15 mouse cellular contexts compared by ENCODE assay signal in the genomic region with DNA sequence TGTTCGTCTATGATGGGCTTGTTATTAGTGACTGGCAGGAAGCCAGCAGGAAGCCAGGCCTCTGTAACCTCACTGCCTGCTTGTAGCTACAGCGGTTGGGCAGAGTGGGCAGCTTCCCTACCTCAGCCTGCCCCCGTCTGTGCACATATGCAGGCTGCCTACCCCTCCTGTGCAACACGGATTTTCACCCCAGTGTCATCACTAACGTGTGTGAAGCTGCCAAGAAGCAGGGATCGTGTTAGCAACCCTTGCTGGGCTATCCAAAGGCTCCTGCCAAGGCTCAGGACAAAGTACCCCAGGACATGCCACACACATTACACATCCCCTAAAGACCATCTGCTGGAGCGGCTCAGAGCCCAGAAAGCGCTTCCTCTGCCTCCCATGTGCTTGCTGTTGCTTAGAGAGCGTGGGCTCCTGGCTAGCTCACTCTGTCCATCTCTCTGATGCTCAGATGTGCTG. TPM values are rescaled to one million over a fixed set of nuclear protein-coding genes. Genes with fewer than 3 reads are reported as not detected.
DNase-seq lines count a peak whose midpoint lies in the region; ATAC-seq lines count a peak whose summit lies in the region.
"Had no signal": no experiment of that assay in that cellular context is flagged by ENCODE, and none has a peak within 500 bp of the region (broad histone marks: within the 10 kb centered on the region; RNA-seq: fewer than 3 reads in every experiment).

No protein-coding gene starts in this region.

- H3K4me1 ChIP-seq in midbrain, embryonic 11.5 days (ENCODE audit: control insufficient read depth, insufficient read depth, low read length), result no peaks in the 10 kb centered on the region
- H3K4me1 ChIP-seq in midbrain, embryonic 10.5 days, result no peaks in the 10 kb centered on the region
- no peaks in the 10 kb centered on the region for H3K4me1 ChIP-seq in kidney, embryonic 15.5 days
- H3K4me1 ChIP-seq: neural tube, embryonic 13.5 days had no signal

- no peaks in the 10 kb centered on the region for H3K9me3 ChIP-seq in midbrain, embryonic 11.5 days (ENCODE audit: control insufficient read depth, low read length)
- no peaks in the 10 kb centered on the region for H3K9me3 ChIP-seq in midbrain, embryonic 10.5 days (replicated peaks)
- no peaks in the 10 kb centered on the region for H3K9me3 ChIP-seq in kidney, embryonic 15.5 days (replicated peaks)
- H3K9me3 ChIP-seq: G1E; neural tube, embryonic 13.5 days had no signal

- no peak overlapping the region for H3K27ac ChIP-seq in midbrain, embryonic 11.5 days (ENCODE audit: low read depth, low read length)
- no peak overlapping the region for H3K27ac ChIP-seq in midbrain, embryonic 10.5 days (replicated peaks)
- no peak overlapping the region for H3K27ac ChIP-seq in kidney, embryonic 15.5 days
- H3K27ac ChIP-seq: neural tube, embryonic 13.5 days had no signal

- peak; percentile 6 for DNase-seq in midbrain, embryonic 11.5 days (ENCODE audit: low spot score, missing footprints)
- no peak for DNase-seq in midbrain, embryonic 10.5 days (ENCODE audit: low spot score)
- DNase-seq in cerebellum, adult 9-10 months, result peak; percentile 89
- peak; percentile 59 to 74 for DNase-seq in layer of hippocampus, adult 18-20 months (ENCODE audit: low spot score in 2 of 2)
- DNase-seq in right cerebral cortex, postnatal 14 days, result peak; percentile 17
- DNase-seq in lung, postnatal 25 days (ENCODE audit: low spot score), result no peak
- DNase-seq in urinary bladder, postnatal 14 days (ENCODE audit: low spot score), result no peak
- DNase-seq: gastrocnemius, postnatal 25 days; lung, postnatal 36 days had no signal

- H3K4me3 ChIP-seq in midbrain, embryonic 11.5 days (ENCODE audit: low read depth, low read length), result no peak overlapping the region
- no peak overlapping the region for H3K4me3 ChIP-seq in midbrain, embryonic 10.5 days
- no peak overlapping the region for H3K4me3 ChIP-seq in kidney, embryonic 15.5 days (replicated peaks)
- H3K4me3 ChIP-seq: neural tube, embryonic 13.5 days had no signal

- H3K36me3 ChIP-seq in midbrain, embryonic 11.5 days (ENCODE audit: control insufficient read depth, insufficient read depth, low read length), result peaks cover 4% of the 10 kb centered on the region; the same call in 1 of the 2 replicates
- H3K36me3 ChIP-seq in midbrain, embryonic 10.5 days, result peaks cover 61% of the 10 kb centered on the region
- H3K36me3 ChIP-seq in kidney, embryonic 15.5 days, result peaks cover 35% of the 10 kb centered on the region

- no peak for ATAC-seq in midbrain, embryonic 11.5 days (ENCODE audit: low FRiP score)
- ATAC-seq in kidney, embryonic 15.5 days (replicated peaks; ENCODE audit: low FRiP score), result no peak

- no peak overlapping the region for H3K9ac ChIP-seq in midbrain, embryonic 11.5 days (ENCODE audit: low read length)
- H3K9ac ChIP-seq in kidney, embryonic 15.5 days, result no peak overlapping the region
- H3K9ac ChIP-seq: neural tube, embryonic 13.5 days had no signal

- H3K27me3 ChIP-seq in midbrain, embryonic 11.5 days (ENCODE audit: control insufficient read depth, insufficient read depth, low read length), result no peaks in the 10 kb centered on the region
- H3K27me3 ChIP-seq in midbrain, embryonic 10.5 days (ENCODE audit: low read depth, poor library complexity, severe bottlenecking), result no peaks in the 10 kb centered on the region
- no peaks in the 10 kb centered on the region for H3K27me3 ChIP-seq in kidney, embryonic 15.5 days
- H3K27me3 ChIP-seq: neural tube, embryonic 13.5 days had no signal

- WGBS in midbrain, embryonic 11.5 days, result 86% methylated on average over 9 of the region's 9 CpGs
- WGBS in midbrain, embryonic 10.5 days, result 89% methylated on average over 9 of the region's 9 CpGs
- 80% methylated on average over 9 of the region's 9 CpGs for WGBS in kidney, embryonic 15.5 days

- H3K4me2 ChIP-seq in midbrain, embryonic 11.5 days, result no peak overlapping the region
- no peak overlapping the region for H3K4me2 ChIP-seq in kidney, embryonic 15.5 days
- H3K4me2 ChIP-seq: neural tube, embryonic 13.5 days had no signal

RNA-seq across cellular contexts. Expression of a gene that starts 13.7 kb away (rescaled TPM):
- polyA plus RNA-seq in midbrain, embryonic 11.5 days (2014; fragmentation: Nextera tagmentation; extraction: Ambion mirVana), result 87.3 and 91.8 TPM in 2 replicates
- 73.5 and 81.5 TPM in 2 replicates for polyA plus RNA-seq in midbrain, embryonic 10.5 days (2016; fragmentation: Nextera tagmentation; extraction: Ambion mirVana)
- 10 to 100 TPM; 56.0 to 56.9 TPM for total RNA-seq in layer of hippocampus, adult 18-20 months (2021)
- 45.1 and 50.3 TPM in 2 replicates for polyA plus RNA-seq in kidney, embryonic 15.5 days (2015; fragmentation: Nextera tagmentation; extraction: Ambion mirVana)

RNA-seq across cellular contexts. Expression of a gene that starts 35.6 kb away (rescaled TPM):
- 0.08 TPM in 1 of 2 replicates, not detected in the other for polyA plus RNA-seq in midbrain, embryonic 11.5 days (2014; fragmentation: Nextera tagmentation; extraction: Ambion mirVana)
- 0.09 TPM in 1 of 2 replicates, not detected in the other for polyA plus RNA-seq in midbrain, embryonic 10.5 days (2016; fragmentation: Nextera tagmentation; extraction: Ambion mirVana)
- not detected for total RNA-seq in layer of hippocampus, adult 18-20 months (2021)
- 0.17 and 0.80 TPM in 2 replicates for polyA plus RNA-seq in kidney, embryonic 15.5 days (2015; fragmentation: Nextera tagmentation; extraction: Ambion mirVana)
- total RNA-seq: adrenal gland, postnatal 4 days; gastrocnemius, postnatal 25 days had no signal
- polyA plus RNA-seq: embryonic facial prominence, embryonic 14.5 days; G1E had no signal

RNA-seq across cellular contexts. Expression of a gene that starts 44.8 kb away (rescaled TPM):
- 2.2 and 3.6 TPM in 2 replicates for polyA plus RNA-seq in midbrain, embryonic 11.5 days (2014; fragmentation: Nextera tagmentation; extraction: Ambion mirVana)
- polyA plus RNA-seq in midbrain, embryonic 10.5 days (2016; fragmentation: Nextera tagmentation; extraction: Ambion mirVana), result 3.5 and 4.1 TPM in 2 replicates
- 1 to 10 TPM in 1 of 2 experiments, under 1 TPM in 1; 0.89 to 1.1 TPM for total RNA-seq in layer of hippocampus, adult 18-20 months (2021)
- not detected in 2 replicates for polyA plus RNA-seq in kidney, embryonic 15.5 days (2015; fragmentation: Nextera tagmentation; extraction: Ambion mirVana)
- total RNA-seq: adrenal gland, postnatal 4 days; G1E had no signal
- polyA plus RNA-seq: G1E; intestine, embryonic 14.5 days had no signal

Comparison
In these comparisons a context has a peak if more than half of its experiments do, and no peak if none do; other contexts are left out.
1. DNase-seq: peak in midbrain, embryonic 11.5 days (single experiment), cerebellum, adult 9-10 months (single experiment), layer of hippocampus, adult 18-20 months (2 of 2) and right cerebral cortex, postnatal 14 days (single experiment); none in midbrain, embryonic 10.5 days (single experiment), lung, postnatal 25 days (single experiment) and urinary bladder, postnatal 14 days (single experiment).